Mouse (Mus musculus) E14TG2a.4 (cell line): Measurements from ENCODE around the gene Pbx2.

Experiments used
- CTCF ChIP-seq: conservative IDR thresholded peaks from 2 replicates; pipeline ENCODE4 v1.5.1; 2014; ENCODE audit warnings: low read length
- NANOG ChIP-seq: IDR thresholded peaks from 2 replicates; pipeline ENCODE4 v1.6.1; 2014; ENCODE audit warnings: borderline replicate concordance, low read length, mixed read lengths

DNA sequence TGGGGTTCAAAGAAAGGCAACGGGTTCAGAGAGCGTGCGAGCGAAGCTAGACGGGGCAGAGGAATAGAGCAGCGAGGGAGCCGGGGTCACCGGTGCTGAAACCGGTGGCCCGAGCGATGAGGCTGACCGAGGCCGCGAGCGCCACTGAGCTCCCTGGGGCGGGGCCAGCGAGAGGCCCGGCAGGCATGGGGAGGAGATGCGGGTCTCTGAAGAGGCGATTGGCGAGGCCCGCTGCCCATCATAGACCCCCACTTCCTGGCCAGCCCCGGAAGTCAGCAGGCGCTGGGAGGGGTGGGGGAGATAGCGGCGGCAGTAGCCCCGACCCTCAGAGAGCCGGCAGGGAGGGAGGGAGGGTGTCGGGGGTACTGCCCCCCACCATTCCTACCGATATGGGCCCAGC is 14.5 kb downstream of the Pbx2 start:
- no peak for TF ChIP-seq CTCF
- no peak for TF ChIP-seq NANOG
